Mouse (Mus musculus) fibroblast of lung, adult 2 months (primary cell): ENCODE results near the gene Add3.
"Not testable (repeated sequence)": the region's sequence is repeated elsewhere in the genome, so short reads cannot be mapped to it uniquely, and the experiment has no call there.

Source experiments
- DNase-seq: peaks from one replicate; pipeline ENCODE4 v3.0.0-alpha.2; 2011; ENCODE audit warnings: low read depth

The Add3 gene

GRCm38 (mm10) chr19:53193964-53194582, 53.8 kb downstream of the Add3 start:
- DNase-seq: peak; percentile 28

GRCm38 (mm10) chr19:53194751-53195520, 54.7 kb downstream of the Add3 start:
- DNase-seq: no peak

- DNase-seq: no peak
Observed at GRCm38 (mm10) chr19:53196961-53197360, 56.7 kb downstream of the Add3 start.

- no peak for DNase-seq
Observed at GRCm38 (mm10) chr19:53197766-53198165, 57.5 kb downstream of the Add3 start.

GRCm38 (mm10) chr19:53198706-53199572, 58.7 kb downstream of the Add3 start:
- DNase-seq: no peak

GRCm38 (mm10) chr19:53199711-53200110, 59.5 kb downstream of the Add3 start:
- DNase-seq: no peak

- DNase-seq: no peak
Observed at GRCm38 (mm10) chr19:53202116-53202515, 61.9 kb downstream of the Add3 start.

GRCm38 (mm10) chr19:53206986-53207385, 66.7 kb downstream of the Add3 start:
- DNase-seq: no peak

GRCm38 (mm10) chr19:53208830-53209229, 68.6 kb downstream of the Add3 start:
- DNase-seq: no peak

GRCm38 (mm10) chr19:53210251-53210650, 70.0 kb downstream of the Add3 start:
- DNase-seq: no peak

- DNase-seq: no peak
Observed at GRCm38 (mm10) chr19:53215352-53215751, 75.1 kb downstream of the Add3 start.

- no peak for DNase-seq
Observed at GRCm38 (mm10) chr19:53216761-53217538, 76.7 kb downstream of the Add3 start.

GRCm38 (mm10) chr19:53217837-53218236, 77.6 kb downstream of the Add3 start:
- no peak for DNase-seq

- DNase-seq: no peak
Observed at GRCm38 (mm10) chr19:53219305-53219704, 79.1 kb downstream of the Add3 start.

GRCm38 (mm10) chr19:53221186-53221585, 80.9 kb downstream of the Add3 start:
- DNase-seq: no peak

- DNase-seq: not testable (repeated sequence)
Observed at GRCm38 (mm10) chr19:53225249-53226070, 85.2 kb downstream of the Add3 start.

- no peak for DNase-seq
Observed at GRCm38 (mm10) chr19:53226651-53227050, 86.4 kb downstream of the Add3 start.

GRCm38 (mm10) chr19:53228064-53228794, 88.0 kb downstream of the Add3 start:
- no peak for DNase-seq

- no peak for DNase-seq
Observed at GRCm38 (mm10) chr19:53230942-53231815, 90.9 kb downstream of the Add3 start.
